Mouse (Mus musculus): ENCODE results near the gene Nfic. TPM values are rescaled to one million over a fixed set of nuclear protein-coding genes. Genes with fewer than 3 reads are reported as not detected.

Nfic gene
- polyA plus RNA-seq, 1 experiment = 26.7 TPM

DNA sequence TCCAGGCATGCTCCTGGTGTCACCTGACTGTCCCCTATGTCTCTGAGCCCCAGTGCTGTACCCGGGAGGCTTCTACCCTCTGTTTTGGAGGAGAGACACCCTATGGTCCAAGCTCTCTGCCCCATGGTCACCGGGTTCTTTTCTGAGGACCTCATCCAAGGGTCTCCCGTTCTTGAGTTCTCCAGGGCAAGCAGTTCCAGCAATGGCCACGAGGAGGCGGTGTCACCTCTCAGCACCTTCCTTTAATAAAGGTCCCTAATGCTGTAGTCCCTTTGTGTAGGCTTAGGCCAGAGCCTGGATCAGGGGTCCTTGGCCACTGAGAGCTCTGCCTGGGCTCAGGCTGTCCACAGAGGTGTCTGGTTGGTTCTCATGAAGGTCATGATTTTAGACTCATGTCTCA is 60.3 kb downstream of the Nfic start:
- H3K27me3 ChIP-seq (ENCODE audit: control insufficient read depth, insufficient read depth, low read length) = no peaks in the 10 kb centered on the region
- H3K4me3 ChIP-seq (ENCODE audit: control insufficient read depth, insufficient read depth, low read length) = no peak overlapping the region
- no peak for TF ChIP-seq POLR2A (IDR thresholded peaks at IDR 0.05; ENCODE audit: control insufficient read depth, extremely low read depth, insufficient read depth, low read length, poor library complexity)
- TF ChIP-seq CTCF (IDR thresholded peaks at IDR 0.05; ENCODE audit: borderline replicate concordance, control insufficient read depth, extremely low read depth, insufficient read depth, low read length, poor library complexity) = peak; percentile 91; the same call in 1 of the 2 replicates
- H3K27ac ChIP-seq (ENCODE audit: control insufficient read depth, insufficient read depth, low read length) = no peak overlapping the region
- peaks cover 27% of the 10 kb centered on the region for H3K4me1 ChIP-seq (replicated peaks; ENCODE audit: control insufficient read depth, insufficient read depth, low read length)
- WGBS = 26% methylated on average over 5 of the region's 5 CpGs
- peak; percentile 67 for DNase-seq
- H3K36me3 ChIP-seq (ENCODE audit: control insufficient read depth, insufficient read depth, low read length) = no peaks in the 10 kb centered on the region

- Histone ChIP-seq H3K27me3 (ENCODE audit: control insufficient read depth, insufficient read depth, low read length) (no peaks in the 10 kb centered on the region), H3K27ac (ENCODE audit: control insufficient read depth, insufficient read depth, low read length) (peak overlapping the region; percentile 53), H3K4me1 (replicated peaks; ENCODE audit: control insufficient read depth, insufficient read depth, low read length) (peaks cover 27% of the 10 kb centered on the region), H3K36me3 (ENCODE audit: control insufficient read depth, insufficient read depth, low read length) (no peaks in the 10 kb centered on the region), H3K4me3 (ENCODE audit: control insufficient read depth, insufficient read depth, low read length) (peak overlapping the region; percentile 63)
- 7% methylated on average over 19 of the region's 19 CpGs for WGBS
- 0 out of 2 replicates have a peak, but pooled peaks have one; percentile 12 for TF ChIP-seq POLR2A (IDR thresholded peaks at IDR 0.05; ENCODE audit: control insufficient read depth, extremely low read depth, insufficient read depth, low read length, poor library complexity)
- TF ChIP-seq CTCF (IDR thresholded peaks at IDR 0.05; ENCODE audit: borderline replicate concordance, control insufficient read depth, extremely low read depth, insufficient read depth, low read length, poor library complexity) = no peak
- DNase-seq = peak; percentile 75
These were observed 61.9 kb downstream of the Nfic start for GRCm38 (mm10) chr10:81393456-81394063.

- peak within 1 kb of the TSS; percentile 63 for H3K4me3 ChIP-seq (ENCODE audit: control insufficient read depth, insufficient read depth, low read length)
- DNase-seq = no peak
- TF ChIP-seq CTCF (IDR thresholded peaks at IDR 0.05; ENCODE audit: borderline replicate concordance, control insufficient read depth, extremely low read depth, insufficient read depth, low read length, poor library complexity) (no peak), POLR2A (IDR thresholded peaks at IDR 0.05; ENCODE audit: control insufficient read depth, extremely low read depth, insufficient read depth, low read length, poor library complexity) (no peak)
- H3K4me1 ChIP-seq (replicated peaks; ENCODE audit: control insufficient read depth, insufficient read depth, low read length) = peaks cover 27% of the 10 kb centered on the region
- whole genome bisulfite sequencing = 55% methylated on average over 14 of the region's 14 CpGs
- no peaks in the 10 kb centered on the region for H3K27me3 ChIP-seq (ENCODE audit: control insufficient read depth, insufficient read depth, low read length)
- H3K27ac ChIP-seq (ENCODE audit: control insufficient read depth, insufficient read depth, low read length) = peak within 1 kb of the TSS; percentile 53
- peaks cover 2% of the 10 kb centered on the region for H3K36me3 ChIP-seq (ENCODE audit: control insufficient read depth, insufficient read depth, low read length)
These were observed 62.7 kb downstream of the Nfic start, which contains the start of gene Smim24 for GRCm38 (mm10) chr10:81392781-81393185. Gene Smim24, plus strand, starts transcription at chr10:81393051.

GRCm38 (mm10) chr10:81392270-81392669 is 63.2 kb downstream of the Nfic start:
- TF ChIP-seq CTCF (IDR thresholded peaks at IDR 0.05; ENCODE audit: borderline replicate concordance, control insufficient read depth, extremely low read depth, insufficient read depth, low read length, poor library complexity) = no peak
- TF ChIP-seq POLR2A (IDR thresholded peaks at IDR 0.05; ENCODE audit: control insufficient read depth, extremely low read depth, insufficient read depth, low read length, poor library complexity) = no peak
- Histone ChIP-seq H3K4me1 (replicated peaks; ENCODE audit: control insufficient read depth, insufficient read depth, low read length) (peaks cover 27% of the 10 kb centered on the region), H3K27me3 (ENCODE audit: control insufficient read depth, insufficient read depth, low read length) (no peaks in the 10 kb centered on the region), H3K27ac (ENCODE audit: control insufficient read depth, insufficient read depth, low read length) (no peak overlapping the region), H3K36me3 (ENCODE audit: control insufficient read depth, insufficient read depth, low read length) (peaks cover 7% of the 10 kb centered on the region), H3K4me3 (ENCODE audit: control insufficient read depth, insufficient read depth, low read length) (no peak overlapping the region)
- 89% methylated on average over 6 of the region's 6 CpGs for WGBS
- no peak for DNase-seq

DNA sequence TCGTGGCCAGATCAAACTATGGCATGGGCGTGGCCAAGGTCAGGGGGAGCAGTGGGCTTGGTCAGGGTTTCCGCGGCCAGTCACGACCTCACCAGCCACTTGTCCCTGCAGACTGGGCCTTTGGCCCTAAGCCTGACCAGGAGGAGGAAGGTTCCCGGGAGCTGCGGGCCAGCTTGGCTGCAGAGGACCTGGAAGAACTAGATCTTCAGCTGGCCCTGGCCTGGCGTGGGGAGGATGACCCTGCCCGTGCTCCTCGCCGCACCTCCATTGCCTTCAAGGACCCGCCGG is 64.8 kb downstream of the Nfic start:
- Histone ChIP-seq H3K4me1 (replicated peaks; ENCODE audit: control insufficient read depth, insufficient read depth, low read length) (peaks cover 19% of the 10 kb centered on the region), H3K27ac (ENCODE audit: control insufficient read depth, insufficient read depth, low read length) (no peak overlapping the region), H3K36me3 (ENCODE audit: control insufficient read depth, insufficient read depth, low read length) (peaks cover 10% of the 10 kb centered on the region), H3K4me3 (ENCODE audit: control insufficient read depth, insufficient read depth, low read length) (no peak overlapping the region), H3K27me3 (ENCODE audit: control insufficient read depth, insufficient read depth, low read length) (no peaks in the 10 kb centered on the region)
- no peak for DNase-seq
- 95% methylated on average over 13 of the region's 13 CpGs for WGBS
- TF ChIP-seq POLR2A (IDR thresholded peaks at IDR 0.05; ENCODE audit: control insufficient read depth, extremely low read depth, insufficient read depth, low read length, poor library complexity) = no peak
- no peak for TF ChIP-seq CTCF (IDR thresholded peaks at IDR 0.05; ENCODE audit: borderline replicate concordance, control insufficient read depth, extremely low read depth, insufficient read depth, low read length, poor library complexity)

DNA sequence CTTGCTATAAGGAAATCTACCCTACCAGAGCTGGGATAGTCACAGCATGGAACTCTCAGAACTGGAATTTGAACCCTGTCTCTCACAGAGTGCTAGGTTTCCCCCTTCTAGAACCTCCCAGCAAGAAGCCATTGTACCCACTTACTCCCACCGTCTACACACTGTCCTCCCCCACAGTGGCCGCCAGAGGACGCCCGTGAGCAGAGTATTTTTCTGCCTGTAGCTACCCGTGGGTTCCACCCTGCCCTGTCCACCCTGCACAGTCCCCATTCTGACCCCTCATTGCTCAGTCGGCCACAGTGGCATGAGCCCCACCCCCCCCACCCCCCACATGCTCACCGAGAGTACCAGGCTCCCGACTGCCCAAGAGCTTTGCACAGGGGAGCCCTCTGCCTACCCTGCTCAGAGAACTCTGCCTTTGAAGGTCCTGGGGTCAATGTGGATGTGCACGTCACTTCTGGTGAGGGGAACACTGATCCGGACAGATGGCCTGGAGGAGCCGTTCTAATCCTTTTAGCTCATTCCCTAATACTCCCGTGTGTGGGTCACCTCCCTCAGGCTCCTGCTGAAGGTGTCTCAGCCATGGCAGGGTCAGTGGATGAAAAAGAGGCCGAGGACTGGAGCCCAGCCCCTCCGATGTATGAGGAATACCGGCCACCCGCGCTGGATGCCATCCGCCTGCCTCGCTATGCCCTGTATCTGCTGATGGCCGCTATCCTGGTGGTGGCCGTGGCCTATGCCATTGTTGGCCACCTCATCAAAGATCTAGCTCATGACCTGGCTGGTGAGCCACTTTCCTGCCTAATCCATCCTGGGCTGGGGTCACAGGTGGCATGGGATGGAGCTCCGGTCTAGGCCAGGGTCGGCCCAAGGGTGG is 65.4 kb downstream of the Nfic start:
- Histone ChIP-seq H3K4me1 (replicated peaks; ENCODE audit: control insufficient read depth, insufficient read depth, low read length) (peaks cover 24% of the 10 kb centered on the region), H3K27me3 (ENCODE audit: control insufficient read depth, insufficient read depth, low read length) (no peaks in the 10 kb centered on the region), H3K27ac (ENCODE audit: control insufficient read depth, insufficient read depth, low read length) (no peak overlapping the region), H3K4me3 (ENCODE audit: control insufficient read depth, insufficient read depth, low read length) (no peak overlapping the region), H3K36me3 (ENCODE audit: control insufficient read depth, insufficient read depth, low read length) (peaks cover 10% of the 10 kb centered on the region)
- 67% methylated on average over 23 of the region's 23 CpGs for WGBS
- peak; percentile 76 for DNase-seq
- no peak for TF ChIP-seq POLR2A (IDR thresholded peaks at IDR 0.05; ENCODE audit: control insufficient read depth, extremely low read depth, insufficient read depth, low read length, poor library complexity)
- peak; percentile 85; the same call in 1 of the 2 replicates for TF ChIP-seq CTCF (IDR thresholded peaks at IDR 0.05; ENCODE audit: borderline replicate concordance, control insufficient read depth, extremely low read depth, insufficient read depth, low read length, poor library complexity)

Data from thymus, adult 2 months (tissue).